Comparison of ENCODE assay signal across 9 mouse cellular contexts in the genomic region with DNA sequence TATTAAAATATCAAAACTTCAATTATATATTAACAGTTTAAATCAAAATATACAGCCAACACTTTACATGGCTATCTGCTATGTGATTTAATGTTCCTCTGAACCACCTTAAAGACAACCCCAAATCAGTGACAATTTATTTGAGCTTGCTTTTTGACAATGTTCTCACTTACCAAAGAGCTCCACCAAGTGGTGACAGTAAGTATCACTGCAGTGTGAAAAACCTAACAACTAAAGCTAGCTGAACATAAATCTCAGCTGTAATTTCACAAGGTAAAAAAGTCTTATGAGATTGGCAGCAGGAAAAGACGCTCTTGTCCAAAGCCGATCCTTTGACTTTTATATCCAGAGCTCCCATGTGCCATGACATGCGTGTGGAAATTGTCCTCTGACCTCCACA. TPM values are rescaled to one million over a fixed set of nuclear protein-coding genes. Genes with fewer than 3 reads are reported as not detected.
DNase-seq lines count a peak whose midpoint lies in the region; ATAC-seq and TF ChIP-seq lines count a peak whose summit lies in the region.
"Had no signal": no experiment of that assay in that cellular context is flagged by ENCODE, and none has a peak within 500 bp of the region (broad histone marks: within the 10 kb centered on the region; RNA-seq: fewer than 3 reads in every experiment).

No protein-coding gene starts in this region.

- peak; percentile 24 for DNase-seq in adrenal gland, adult 2 months
- no peak for DNase-seq in adrenal gland, postnatal 25 days
- peak; percentile 60 to 61 for DNase-seq in left cerebral cortex, adult 18-20 months (ENCODE audit: low spot score in 2 of 2)
- DNase-seq in left cerebral cortex, adult 11 months (ENCODE audit: low spot score) = no peak
- peak; percentile 78 for DNase-seq in NIH3T3 (ENCODE audit: low read depth)
- DNase-seq in embryonic facial prominence, embryonic 14.5 days (ENCODE audit: low spot score) = peak; percentile 78
- no peak for DNase-seq in lung, adult 2 months
- DNase-seq in spleen, postnatal 10 days (ENCODE audit: low spot score in 2 of 2) = peak; percentile 32 to 62

- peak; percentile 49; the same call in 1 of the 2 replicates for TF ChIP-seq CTCF in lung, adult 2 months (IDR thresholded peaks at IDR 0.05; ENCODE audit: insufficient read depth, low read length)

- ATAC-seq in embryonic facial prominence, embryonic 14.5 days (ENCODE audit: low read depth) = no peak

- H3K9me3 ChIP-seq in embryonic facial prominence, embryonic 14.5 days (ENCODE audit: control insufficient read depth, low read length) = no peaks in the 10 kb centered on the region

- H3K4me2 ChIP-seq in embryonic facial prominence, embryonic 14.5 days (ENCODE audit: low read depth, low read length) = no peak overlapping the region

- no peak overlapping the region for H3K9ac ChIP-seq in embryonic facial prominence, embryonic 14.5 days (ENCODE audit: low read depth, low read length)

- H3K4me3 ChIP-seq in embryonic facial prominence, embryonic 14.5 days (ENCODE audit: low read depth, low read length) = no peak overlapping the region
- H3K4me3 ChIP-seq in lung, adult 2 months (replicated peaks; ENCODE audit: extremely low read depth, low read depth, low read length) = no peak overlapping the region

- no peaks in the 10 kb centered on the region for H3K27me3 ChIP-seq in embryonic facial prominence, embryonic 14.5 days (replicated peaks; ENCODE audit: control insufficient read depth, insufficient read depth, low read length)

- no peaks in the 10 kb centered on the region for H3K36me3 ChIP-seq in embryonic facial prominence, embryonic 14.5 days (ENCODE audit: control insufficient read depth, insufficient read depth, low read length)

- TF ChIP-seq POLR2A in lung, adult 2 months (IDR thresholded peaks at IDR 0.05; ENCODE audit: borderline replicate concordance, extremely low read depth, low read depth, low read length) = no peak

- H3K4me1 ChIP-seq in embryonic facial prominence, embryonic 14.5 days (ENCODE audit: control insufficient read depth, insufficient read depth, low read length) = no peaks in the 10 kb centered on the region
- H3K4me1 ChIP-seq in lung, adult 2 months (ENCODE audit: control insufficient read depth, insufficient read depth, low read length) = no peaks in the 10 kb centered on the region

- H3K27ac ChIP-seq in embryonic facial prominence, embryonic 14.5 days (replicated peaks; ENCODE audit: low read depth, low read length) = no peak overlapping the region
- H3K27ac ChIP-seq: macrophage had no signal

- 38% methylated on average over 3 of the region's 3 CpGs for WGBS in embryonic facial prominence, embryonic 14.5 days
- 33% methylated on average over 3 of the region's 3 CpGs for WGBS in lung, adult 2 months

RNA-seq across cellular contexts. Expression of a gene that starts 22.4 kb away (rescaled TPM):
- total RNA-seq in adrenal gland, adult 2 months (2021) = 10 to 100 TPM; 22.6 to 24.3 TPM
- polyA plus RNA-seq in adrenal gland, adult 2 months (2012; rRNA removed) = 0.73 and 0.78 TPM in 2 replicates
- total RNA-seq in adrenal gland, postnatal 25 days (2021) = 19.8 and 21.3 TPM in 2 replicates
- total RNA-seq in left cerebral cortex, adult 18-20 months (2021) = 10 to 100 TPM; 28.9 to 30.1 TPM
- 30.1 and 30.4 TPM in 2 replicates for polyA plus RNA-seq in embryonic facial prominence, embryonic 14.5 days (2014; fragmentation: Nextera tagmentation; extraction: Ambion mirVana)
- polyA plus RNA-seq in lung, adult 2 months (2012; rRNA removed) = 4.1 and 7.8 TPM in 2 replicates

Comparison
In these comparisons a context has a peak if more than half of its experiments do, and no peak if none do; other contexts are left out.
1. DNase-seq: peak in adrenal gland, adult 2 months (single experiment), left cerebral cortex, adult 18-20 months (2 of 2), NIH3T3 (single experiment), embryonic facial prominence, embryonic 14.5 days (single experiment) and spleen, postnatal 10 days (2 of 2); none in adrenal gland, postnatal 25 days (single experiment), left cerebral cortex, adult 11 months (single experiment) and lung, adult 2 months (single experiment).